Comparison of ENCODE assay signal across 15 mouse cellular contexts in the genomic region with DNA sequence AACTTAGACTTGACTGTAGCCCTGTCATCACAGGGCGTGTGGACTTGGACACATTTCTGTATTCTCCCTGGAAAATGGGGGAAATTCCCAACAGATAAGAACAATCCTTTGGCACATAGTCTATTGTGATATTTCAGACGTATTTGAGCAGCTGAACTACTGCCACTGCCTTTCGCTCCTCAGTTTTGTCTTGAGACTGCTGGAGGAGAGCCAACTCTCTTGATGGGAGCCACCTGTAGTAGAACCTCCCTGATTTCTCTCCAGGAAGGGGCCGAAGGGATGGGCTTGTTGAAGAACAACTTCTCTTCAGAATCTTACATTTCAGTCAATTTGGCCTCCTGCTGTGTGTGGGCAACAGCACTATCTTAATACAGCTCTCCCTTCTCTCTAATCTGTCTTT.
DNase-seq lines count a peak whose midpoint lies in the region; ATAC-seq lines count a peak whose summit lies in the region.
"Had no signal": no experiment of that assay in that cellular context is flagged by ENCODE, and none has a peak within 500 bp of the region (broad histone marks: within the 10 kb centered on the region; RNA-seq: fewer than 3 reads in every experiment).

No protein-coding gene starts in this region.

- 33% methylated on average over 4 of the region's 4 CpGs for WGBS in kidney, embryonic 14.5 days

- no peaks in the 10 kb centered on the region for H3K36me3 ChIP-seq in kidney, embryonic 14.5 days (ENCODE audit: control insufficient read depth, insufficient read depth, low read length)
- H3K36me3 ChIP-seq: hindbrain, embryonic 12.5 days; liver, embryonic 15.5 days had no signal

- peak; percentile 23 to 32 for DNase-seq in cerebellum, postnatal 10 days
- DNase-seq in cerebellum, adult 8-10 months: no peak
- no peak for DNase-seq in kidney, adult 9 months
- peak; percentile 13 for DNase-seq in retina, embryonic 14.5 days (ENCODE audit: low spot score)
- DNase-seq in retina, postnatal 1 day: no peak
- no peak for DNase-seq in right cerebral cortex, postnatal 10 days (ENCODE audit: low spot score in 2 of 2)
- no peak for DNase-seq in thymus, postnatal 10 days (ENCODE audit: low spot score in 2 of 2)
- DNase-seq: cerebellum, adult 18-20 months; gastrocnemius, postnatal 36 days; kidney, adult 8-10 months; thymus, postnatal 36 days had no signal

- no peak overlapping the region for H3K9ac ChIP-seq in kidney, embryonic 14.5 days (ENCODE audit: low read depth, low read length)
- H3K9ac ChIP-seq: hindbrain, embryonic 12.5 days; liver, embryonic 15.5 days had no signal

- no peaks in the 10 kb centered on the region for H3K9me3 ChIP-seq in kidney, embryonic 14.5 days (ENCODE audit: control insufficient read depth, low read length)
- H3K9me3 ChIP-seq: hindbrain, embryonic 12.5 days; liver, embryonic 15.5 days had no signal

- H3K27ac ChIP-seq in kidney, embryonic 14.5 days (ENCODE audit: low read depth, low read length): no peak overlapping the region
- H3K27ac ChIP-seq: hindbrain, embryonic 12.5 days; liver, embryonic 15.5 days had no signal

- no peaks in the 10 kb centered on the region for H3K4me1 ChIP-seq in kidney, embryonic 14.5 days (ENCODE audit: control insufficient read depth, insufficient read depth, low read length)
- H3K4me1 ChIP-seq: liver, embryonic 15.5 days had no signal

- H3K4me3 ChIP-seq in kidney, embryonic 14.5 days (ENCODE audit: low read length): no peak overlapping the region
- H3K4me3 ChIP-seq: hindbrain, embryonic 12.5 days; liver, embryonic 15.5 days had no signal

- peak; percentile 16; the same call in 1 of the 2 replicates for ATAC-seq in kidney, embryonic 14.5 days (ENCODE audit: low FRiP score, low TSS enrichment)

- H3K27me3 ChIP-seq in kidney, embryonic 14.5 days (ENCODE audit: control insufficient read depth, insufficient read depth, low read length): no peaks in the 10 kb centered on the region
- H3K27me3 ChIP-seq: hindbrain, embryonic 12.5 days; liver, embryonic 15.5 days had no signal

- no peak overlapping the region for H3K4me2 ChIP-seq in kidney, embryonic 14.5 days (replicated peaks; ENCODE audit: low read depth, low read length)
- H3K4me2 ChIP-seq: hindbrain, embryonic 12.5 days; liver, embryonic 15.5 days; midbrain, embryonic 11.5 days had no signal

Comparison
In these comparisons a context has a peak if more than half of its experiments do, and no peak if none do; other contexts are left out.
1. DNase-seq: peak in cerebellum, postnatal 10 days (2 of 2) and retina, embryonic 14.5 days (single experiment); none in cerebellum, adult 8-10 months (single experiment), kidney, adult 9 months (single experiment), retina, postnatal 1 day (single experiment), right cerebral cortex, postnatal 10 days (0 of 2) and thymus, postnatal 10 days (0 of 2).